Mouse (Mus musculus): ENCODE measurements around the gene Cdip1.
A peak's percentile ranks its signal among the peaks of the same experiment; 100 is the strongest.
"Not testable (repeated sequence)": the region's sequence is repeated elsewhere in the genome, so short reads cannot be mapped to it uniquely, and the experiment has no call there.

Gene Cdip1

DNA sequence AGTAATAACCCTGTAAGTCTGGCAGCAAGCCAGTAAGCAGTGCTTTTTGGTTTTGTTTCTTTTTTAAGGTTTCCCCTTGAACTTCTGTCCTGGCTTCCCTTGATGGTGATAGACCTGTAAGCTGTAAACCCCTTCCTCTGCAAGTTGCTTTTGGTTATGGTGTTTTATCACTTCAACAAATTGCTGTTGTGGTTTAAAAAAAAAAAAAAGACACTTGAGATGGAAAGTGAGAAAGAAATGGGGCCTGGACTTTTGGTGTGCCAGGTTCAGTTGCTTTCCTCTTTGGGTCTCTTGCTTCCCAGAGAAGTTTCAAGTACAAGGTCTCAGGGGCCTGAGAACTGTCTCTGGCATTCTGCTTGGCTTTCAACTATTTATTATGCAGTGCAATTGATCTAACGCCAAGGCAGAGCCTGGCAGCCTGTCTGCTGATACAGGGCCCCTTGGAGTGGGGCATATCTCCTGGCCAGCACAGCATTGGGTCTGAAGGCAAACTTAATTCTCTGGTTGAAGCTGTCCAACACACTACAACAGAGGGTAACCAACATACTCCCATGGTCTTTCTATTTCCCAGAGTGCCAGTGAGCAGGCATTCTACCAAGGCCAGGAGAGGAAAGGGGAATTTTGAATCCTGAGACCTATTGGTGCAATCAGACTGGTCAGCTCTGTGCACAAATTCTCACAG is 16.7 kb downstream of the Cdip1 start:
- DNase-seq (ENCODE audit: low read depth, low spot score) = no peak

DNA sequence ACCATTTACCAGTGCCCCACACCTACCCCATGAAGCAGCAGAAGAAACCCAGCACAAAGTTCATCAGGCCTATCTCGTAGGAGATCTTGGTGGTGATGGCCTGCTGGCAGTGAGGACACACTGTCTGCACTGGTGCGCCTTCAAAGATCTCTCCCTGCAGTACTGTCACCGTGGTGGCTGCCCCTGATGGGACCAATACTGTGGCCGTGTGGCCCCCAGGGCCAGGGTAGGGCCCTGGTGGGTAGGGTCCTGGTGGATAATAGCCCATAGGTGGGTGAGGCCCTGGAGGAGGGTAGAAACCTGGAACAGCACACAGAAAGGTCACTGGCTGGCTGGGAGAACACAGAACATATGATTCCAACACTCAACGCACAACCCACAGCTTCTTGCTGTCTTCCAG is 21.4 kb downstream of the Cdip1 start:
- no peak for DNase-seq (ENCODE audit: low read depth, low spot score)

DNA sequence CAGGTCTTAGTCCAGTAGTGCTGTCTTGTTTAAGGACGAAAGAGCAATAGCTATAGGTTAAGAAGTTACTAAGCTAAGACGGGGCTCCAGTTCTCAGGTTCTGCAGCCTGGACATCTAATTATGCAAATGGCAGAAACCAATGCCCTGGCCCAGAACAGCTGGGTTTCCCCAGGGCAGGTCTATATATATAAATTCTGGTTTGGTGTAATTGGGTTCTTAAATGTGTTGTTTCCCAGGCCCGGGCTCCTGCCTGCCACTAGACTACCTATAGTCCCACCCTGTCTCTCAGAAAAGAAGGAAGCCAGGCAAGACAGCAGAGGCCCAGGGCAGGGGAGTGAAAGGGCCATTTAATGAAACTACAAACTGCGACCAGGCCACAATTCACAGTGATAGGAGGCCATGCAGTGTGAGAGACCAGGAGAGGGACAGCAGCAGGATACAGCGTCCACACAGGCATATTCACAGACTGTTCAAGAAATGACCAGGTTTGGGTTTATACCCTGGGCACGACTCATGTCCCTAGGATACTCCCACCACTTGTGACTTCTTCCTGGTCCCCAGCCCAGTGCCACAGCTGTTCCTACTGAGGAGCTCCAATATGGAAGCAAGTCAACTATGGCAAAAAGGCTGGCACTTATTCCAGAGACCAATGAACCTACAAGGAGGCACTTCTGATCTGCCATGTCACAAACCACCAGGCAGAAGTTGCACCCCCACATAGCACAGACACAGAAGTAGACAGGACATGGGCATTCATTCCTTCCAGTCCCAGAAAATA is 22.9 kb downstream of the Cdip1 start:
- DNase-seq (ENCODE audit: low read depth, low spot score) = no peak

DNA sequence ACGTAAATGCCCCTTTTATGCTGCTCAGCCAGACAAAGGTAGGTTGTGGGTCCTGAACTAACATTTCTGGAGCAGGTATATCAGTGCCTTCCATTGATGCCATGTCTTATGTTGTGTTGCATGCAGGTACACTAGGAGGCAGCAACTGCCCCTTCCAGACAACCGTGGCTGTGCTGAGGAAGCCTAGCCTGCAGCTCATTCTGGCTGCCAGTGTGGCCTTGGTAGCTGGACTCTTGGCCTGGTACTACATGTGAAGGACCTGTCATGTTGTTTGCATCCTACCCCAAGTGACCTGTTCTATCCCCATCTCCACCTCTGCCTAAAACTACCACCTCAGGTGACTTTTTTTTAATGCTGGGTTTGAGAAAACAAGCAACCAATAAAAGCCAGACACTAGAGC is 24.2 kb downstream of the Cdip1 start:
- DNase-seq (ENCODE audit: low read depth, low spot score) = no peak

DNA sequence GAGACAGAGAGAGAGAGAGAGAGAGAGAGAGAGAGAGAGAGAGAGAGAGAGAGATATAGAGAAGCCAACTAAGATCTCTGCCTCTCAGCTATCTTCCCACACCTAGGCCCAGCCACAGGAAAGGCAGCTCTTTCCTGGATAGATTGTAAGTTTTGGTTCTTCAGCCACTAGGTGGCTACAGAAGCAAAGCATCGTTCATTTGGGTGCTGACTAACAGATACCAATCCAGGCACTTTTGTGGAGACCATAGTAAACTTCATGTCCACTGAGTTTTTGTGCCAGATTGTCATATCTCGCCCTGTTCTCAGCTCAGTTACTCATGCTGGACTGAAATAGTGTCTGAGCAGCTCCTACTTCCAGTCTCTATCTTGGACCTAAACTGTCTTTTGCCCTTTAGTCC is 26.8 kb downstream of the Cdip1 start:
- no peak for DNase-seq (ENCODE audit: low read depth, low spot score)

DNA sequence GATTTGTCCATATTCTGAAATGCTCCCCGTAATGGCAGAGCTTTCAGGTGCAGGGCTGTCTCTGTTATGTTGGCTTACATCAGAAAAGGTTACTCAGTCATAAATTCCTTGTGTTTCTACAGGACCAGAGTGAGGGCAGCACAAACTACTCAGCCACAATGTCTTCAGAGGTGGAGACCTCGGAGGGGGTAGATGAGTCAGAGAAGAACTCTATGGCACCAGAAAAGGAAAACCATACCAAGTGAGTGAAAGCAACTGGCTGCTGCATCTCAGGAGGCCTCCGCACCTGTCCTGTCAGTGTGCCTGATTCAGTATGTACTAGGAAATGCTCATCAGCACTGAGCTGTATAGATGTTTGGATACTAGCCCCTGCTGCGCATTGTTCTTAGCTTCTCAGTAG is 27.7 kb downstream of the Cdip1 start:
- no peak for DNase-seq (ENCODE audit: low read depth, low spot score)

DNA sequence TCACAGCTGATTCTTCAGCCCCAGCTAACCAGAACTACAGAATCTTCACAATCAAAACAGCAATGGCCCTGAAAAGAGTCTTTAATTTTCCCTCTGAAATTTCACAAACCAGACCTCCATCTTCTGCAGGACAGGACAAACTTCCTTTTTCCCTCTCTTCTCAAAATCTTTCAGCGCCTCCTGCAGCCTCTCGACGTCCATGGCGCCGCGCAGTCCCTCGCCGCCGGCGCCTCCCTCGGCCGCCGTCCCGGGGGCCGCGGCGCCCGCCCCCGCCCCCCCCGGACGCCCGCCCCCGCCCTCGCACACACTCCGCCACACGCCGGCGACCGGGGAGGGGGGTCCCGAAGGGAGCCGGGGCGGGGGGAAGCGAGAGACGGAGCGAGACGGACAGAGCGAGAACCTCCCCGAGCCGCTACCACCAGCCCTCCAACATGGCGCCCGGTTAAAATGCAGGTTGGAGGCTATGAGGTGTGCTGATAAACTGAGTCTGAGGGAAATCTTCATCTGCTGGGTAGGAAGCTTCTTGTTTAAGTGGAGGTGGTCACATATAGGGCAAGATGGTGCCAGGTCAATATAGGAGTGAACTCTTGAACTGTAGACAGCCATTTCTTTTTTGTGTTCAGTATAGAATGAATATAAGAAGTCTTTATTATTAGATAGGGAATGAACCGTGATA is 33.3 kb downstream of the Cdip1 start:
- not testable (repeated sequence) for DNase-seq (ENCODE audit: low read depth, low spot score)

DNA sequence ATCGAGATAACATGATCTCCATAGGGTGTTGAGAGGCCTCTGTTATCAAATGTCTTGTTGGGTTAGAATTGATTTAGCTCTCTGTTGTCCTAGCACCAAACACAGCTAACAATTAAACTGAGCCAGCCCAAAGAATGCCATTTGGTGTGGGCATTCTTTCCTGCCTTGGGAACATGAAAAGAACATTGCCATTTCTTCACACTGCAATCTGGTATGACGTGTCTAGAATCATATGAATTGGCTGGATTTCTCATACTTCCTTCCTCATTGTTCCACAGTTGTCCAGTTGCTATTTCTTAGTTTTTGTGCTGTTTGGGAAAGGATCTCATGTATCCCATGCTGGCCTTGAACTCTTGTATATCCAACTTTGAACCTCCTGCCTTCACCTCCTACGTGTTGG is 36.0 kb downstream of the Cdip1 start:
- DNase-seq (ENCODE audit: low read depth, low spot score) = no peak

DNA sequence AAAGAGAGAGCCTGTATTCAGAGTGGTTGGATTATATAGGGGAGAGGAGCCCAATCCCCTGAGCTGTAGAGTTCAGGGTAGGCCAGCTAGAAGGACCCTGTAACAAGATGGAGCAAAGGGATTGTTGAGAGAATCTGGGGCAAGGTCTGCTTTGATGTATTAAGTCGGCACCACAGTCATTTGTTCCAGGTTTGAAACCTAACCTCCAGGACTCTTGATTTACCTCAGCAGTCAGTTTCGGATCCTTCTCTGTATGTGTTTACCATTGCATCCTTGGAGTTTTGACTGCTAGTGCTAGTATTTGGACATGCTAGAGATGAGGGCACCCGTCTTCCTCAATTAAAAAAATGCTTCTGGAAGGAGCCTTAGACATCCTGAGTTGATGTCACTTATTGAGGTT is 37.9 kb downstream of the Cdip1 start:
- no peak for DNase-seq (ENCODE audit: low read depth, low spot score)

DNA sequence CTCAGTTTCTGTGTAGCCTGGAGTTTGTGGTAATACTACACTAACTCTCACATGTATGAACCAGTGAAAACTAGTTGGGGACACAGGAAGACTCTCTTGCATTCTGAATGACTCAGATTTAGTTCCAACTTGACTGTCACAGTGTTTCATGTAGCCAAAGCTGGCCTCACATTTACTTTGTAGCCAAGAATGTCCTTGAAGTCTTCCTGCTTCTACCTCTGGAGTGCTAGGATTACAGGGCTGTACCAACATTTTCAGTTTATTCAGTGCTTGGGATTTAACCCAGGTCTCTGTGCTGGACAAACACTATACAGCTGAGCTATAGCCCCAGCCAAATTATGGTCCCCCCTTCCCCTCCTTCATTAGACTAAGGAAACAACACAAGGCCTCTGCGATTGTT is 47.9 kb downstream of the Cdip1 start:
- DNase-seq (ENCODE audit: low read depth, low spot score) = no peak

DNA sequence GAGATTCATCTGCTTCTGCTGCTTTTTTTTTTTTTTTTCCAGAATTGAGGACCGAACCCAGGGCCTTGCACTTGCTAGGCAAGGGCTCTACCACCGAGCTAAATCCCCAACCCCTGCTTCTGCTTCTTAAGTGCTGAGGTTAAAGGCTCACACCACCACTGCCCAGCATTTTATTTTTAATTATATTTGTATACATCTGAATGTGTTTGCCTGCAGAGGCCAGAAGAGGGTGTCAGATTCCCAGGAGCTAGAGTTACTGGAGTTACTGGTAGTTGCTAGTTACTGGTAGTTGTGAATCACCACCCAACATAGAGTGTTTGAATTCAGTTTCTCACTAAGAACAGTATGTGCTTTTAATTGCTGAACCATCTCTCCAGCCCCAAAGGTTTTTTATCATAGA is 50.1 kb downstream of the Cdip1 start:
- no peak for DNase-seq (ENCODE audit: low read depth, low spot score)

DNA sequence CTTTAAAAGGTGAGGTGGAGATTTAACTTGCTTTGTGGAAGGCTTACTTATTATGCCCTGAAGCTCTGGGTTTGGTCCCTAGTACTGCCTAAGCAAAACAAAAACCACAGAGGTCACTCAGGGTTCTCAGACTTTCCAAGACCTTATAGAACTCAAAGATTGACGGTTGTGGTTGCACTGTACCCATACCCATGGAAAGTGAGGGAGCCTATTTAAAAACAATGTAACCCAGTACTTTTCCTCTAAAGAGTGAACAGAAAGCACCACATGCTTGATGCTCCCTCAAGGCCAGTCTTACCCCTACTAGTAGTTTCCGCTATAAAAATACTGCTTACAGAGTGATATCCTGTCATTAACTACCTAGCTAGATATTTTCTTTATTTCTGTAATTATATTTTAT is 53.8 kb downstream of the Cdip1 start:
- DNase-seq (ENCODE audit: low read depth, low spot score) = no peak

DNA sequence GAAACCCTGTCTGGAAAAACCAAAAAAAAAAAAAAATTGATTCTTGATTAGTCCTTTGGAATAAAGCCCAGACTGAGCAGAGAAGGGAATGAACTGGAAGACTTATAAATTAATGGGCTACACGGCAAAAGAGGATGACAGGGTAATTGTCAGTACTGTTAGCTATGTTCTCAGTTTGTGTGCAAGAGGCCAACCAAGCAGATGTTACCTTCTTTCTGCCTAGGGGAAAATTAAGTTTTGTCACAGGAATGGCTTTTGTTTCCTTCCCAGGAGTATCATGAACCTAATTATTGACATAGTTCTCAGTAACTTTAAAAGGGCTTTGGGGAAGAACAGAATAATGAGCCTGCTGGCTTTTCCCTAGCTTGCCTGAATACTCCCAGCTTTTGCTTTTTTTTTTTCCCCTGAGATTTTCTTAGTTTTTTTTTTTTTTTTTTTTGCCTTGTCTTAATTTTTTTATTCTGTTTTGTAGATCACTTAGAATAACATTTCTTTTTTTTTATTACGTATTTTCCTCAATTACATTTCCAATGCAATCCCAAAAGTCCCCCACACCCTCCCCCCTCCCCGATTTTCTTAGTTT is 59.2 kb downstream of the Cdip1 start:
- DNase-seq (ENCODE audit: low read depth, low spot score) = no peak

DNA sequence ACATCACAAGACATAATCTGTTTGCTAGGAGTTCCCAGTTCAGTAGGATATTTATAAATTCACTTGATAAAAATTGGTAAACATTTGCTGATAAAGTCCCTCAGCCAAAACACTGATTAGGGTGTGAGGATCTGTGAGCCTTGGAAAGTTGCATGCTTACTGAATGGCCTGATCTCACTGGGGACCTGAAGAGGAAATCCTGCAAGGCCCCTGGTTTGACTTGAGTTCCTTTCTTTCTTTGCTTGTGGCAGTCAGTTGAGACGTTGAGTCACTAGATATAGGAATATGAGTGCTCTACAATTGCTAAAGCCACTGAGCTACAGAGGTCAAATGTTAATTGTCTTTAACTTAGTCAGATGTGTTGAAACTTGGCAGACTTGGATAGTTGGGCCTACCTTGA is 62.1 kb downstream of the Cdip1 start:
- DNase-seq (ENCODE audit: low read depth, low spot score) = no peak

DNA sequence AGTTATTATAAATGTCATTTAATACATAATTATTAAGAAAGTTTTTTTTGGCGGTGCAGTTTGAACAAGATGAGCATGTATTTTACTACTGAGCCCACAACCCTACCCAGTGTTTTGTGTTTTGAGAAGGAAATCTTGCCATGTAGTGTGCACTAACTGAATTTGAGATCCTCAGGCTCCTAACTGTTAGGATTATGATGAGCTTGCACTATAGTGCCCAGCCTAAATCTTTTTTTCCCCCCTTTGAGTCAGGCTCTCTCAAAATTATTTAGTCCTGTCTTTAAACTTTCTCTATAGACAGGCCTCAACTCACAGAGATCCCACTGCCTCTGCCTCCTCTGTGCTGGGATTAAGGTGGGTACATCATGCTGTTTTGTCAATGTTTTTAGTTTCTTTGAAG is 62.6 kb downstream of the Cdip1 start:
- DNase-seq (ENCODE audit: low read depth, low spot score) = no peak

DNA sequence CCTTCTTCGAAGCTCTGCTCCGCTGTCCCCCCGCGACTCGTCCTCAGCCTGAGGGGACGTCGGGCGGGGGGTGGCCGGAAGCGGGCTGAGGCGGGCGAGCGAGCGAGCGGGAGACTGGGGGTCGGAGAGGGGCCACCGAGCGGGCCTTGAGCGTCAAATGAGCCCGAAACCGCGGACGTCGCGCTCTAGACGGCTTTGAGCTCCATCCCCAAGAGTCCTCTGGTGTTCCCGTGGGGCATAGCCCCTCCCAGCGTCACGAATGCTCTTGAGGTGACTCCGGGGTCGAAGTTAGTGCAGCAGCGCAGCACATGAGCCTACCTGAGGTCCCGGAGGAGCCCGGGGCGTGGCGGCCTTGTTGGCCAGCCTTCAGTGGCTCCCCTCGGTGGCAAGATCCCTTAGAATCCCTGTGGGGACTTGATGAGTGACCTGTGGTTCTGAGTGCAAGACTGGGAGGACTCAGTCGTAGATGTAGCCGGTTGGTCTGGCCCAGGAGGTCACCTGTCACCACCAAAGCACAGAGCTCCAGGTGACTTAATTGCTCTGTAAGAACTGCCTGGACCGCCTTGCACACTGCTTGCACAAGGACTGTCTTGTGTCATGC is 63.5 kb downstream of the Cdip1 start:
- no peak for DNase-seq (ENCODE audit: low read depth, low spot score)

DNA sequence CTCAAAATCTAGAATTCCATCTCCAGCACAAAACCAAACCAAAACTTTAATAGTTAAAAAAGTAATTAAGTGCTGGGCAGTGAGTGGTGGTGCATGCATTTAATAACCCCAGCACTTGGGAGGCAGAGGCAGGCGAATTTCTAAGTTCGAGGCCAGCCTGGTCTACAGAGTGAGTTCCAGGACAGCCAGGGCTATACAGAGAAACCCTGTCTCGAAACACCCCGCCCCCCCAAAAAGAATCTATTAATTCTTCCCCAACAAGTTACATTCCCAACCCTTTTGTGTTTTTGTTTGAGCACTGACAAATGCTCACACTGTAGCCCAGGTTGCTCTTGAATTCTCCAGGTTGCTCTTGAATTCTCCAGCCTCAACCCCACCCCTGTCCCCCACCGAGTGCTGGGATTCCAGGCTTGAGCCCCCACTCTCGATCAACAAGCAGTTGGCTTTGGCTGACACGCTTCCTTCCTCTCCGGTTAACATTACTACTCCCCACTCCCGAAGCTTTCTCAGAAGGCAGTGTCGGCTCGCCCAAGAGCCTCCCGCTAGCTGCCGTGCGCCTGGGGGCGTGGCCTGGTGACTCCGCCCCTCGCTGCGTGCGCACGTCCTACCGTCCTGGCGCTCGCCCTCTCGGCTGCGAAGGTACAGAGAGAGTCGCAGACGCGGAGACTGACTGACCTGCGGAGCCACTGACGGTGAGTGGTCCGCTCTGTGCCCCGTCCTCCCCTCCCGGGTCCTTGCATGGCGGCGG is 64.1 kb downstream of the Cdip1 start, which contains the start of gene Hmox2:
Gene Hmox2 (plus strand): TSS at position 582 of the 748 bp plus-strand sequence.
- DNase-seq (ENCODE audit: low read depth, low spot score) = peak; percentile 72

DNA sequence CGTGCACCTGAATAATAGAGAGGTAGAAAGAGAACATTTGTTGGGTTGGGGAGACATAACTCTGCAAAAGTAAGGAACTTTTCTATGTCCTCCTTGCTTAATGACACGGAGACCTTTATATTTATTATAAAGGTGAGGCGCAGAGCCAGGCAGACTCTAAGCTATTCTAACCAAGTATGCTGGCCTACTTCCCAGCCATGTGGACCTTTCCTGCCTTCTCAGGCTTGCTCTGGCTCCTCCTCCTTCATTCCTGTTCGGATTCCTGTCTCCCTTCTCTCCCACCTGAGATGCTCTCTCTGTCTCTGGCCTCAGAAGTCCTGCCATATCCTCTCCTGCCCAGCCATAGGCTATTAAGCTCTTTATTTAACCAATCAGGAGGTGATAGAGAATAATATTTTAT is 64.8 kb downstream of the Cdip1 start:
- DNase-seq (ENCODE audit: low read depth, low spot score) = no peak

DNA sequence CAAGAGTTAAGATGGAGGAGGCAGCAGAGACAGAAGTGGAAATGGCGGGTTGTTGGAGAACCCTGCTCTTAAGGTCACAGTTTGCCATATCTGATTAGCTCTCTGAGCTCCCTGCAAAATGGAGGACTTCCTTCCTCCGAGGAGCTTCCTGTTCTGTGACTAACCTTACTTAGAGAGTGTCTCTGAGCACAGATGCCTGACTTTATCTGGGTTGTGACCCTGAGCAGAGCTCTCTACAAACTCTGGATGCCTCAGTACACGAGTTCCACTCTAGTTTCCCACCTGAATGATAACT is 67.2 kb downstream of the Cdip1 start:
- DNase-seq (ENCODE audit: low read depth, low spot score) = no peak

DNA sequence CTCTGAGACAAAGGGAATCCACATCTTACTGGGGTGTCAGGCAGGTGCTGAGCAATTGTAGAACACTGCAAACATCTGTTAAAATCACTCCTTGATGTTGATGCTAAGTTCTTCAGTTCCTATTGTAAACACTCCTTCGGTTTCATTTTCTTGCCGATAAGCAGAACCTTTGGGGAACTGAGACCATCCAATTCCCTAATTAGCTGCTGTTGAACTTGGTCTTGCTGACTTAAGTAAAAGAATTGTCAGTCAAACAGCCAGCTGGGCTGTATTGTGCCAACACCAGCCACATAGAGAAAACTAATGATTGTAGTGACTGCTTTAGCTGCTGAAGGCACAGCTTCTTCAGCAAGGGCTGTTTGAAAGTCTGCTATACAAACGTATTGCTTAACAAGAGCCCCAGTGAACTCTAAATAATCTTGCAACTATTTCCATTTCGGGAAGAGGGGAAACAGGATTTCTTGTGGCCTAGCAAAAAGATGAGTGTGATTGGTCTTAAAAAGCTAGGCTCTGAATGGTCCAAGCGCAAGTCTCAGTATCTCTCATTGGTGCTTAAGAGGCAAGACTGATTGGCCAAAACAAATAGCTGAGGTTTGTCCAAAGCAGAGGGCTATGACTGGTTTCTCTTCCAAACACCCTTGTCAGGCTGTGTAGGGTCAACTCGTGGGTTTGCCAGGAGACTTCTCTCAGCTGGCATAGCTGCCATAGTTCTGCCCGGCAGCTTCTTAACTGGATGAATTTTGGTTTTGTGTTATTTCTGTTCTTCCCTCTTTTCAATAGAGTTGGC is 67.8 kb downstream of the Cdip1 start:
- no peak for DNase-seq (ENCODE audit: low read depth, low spot score)
